ENCODE assay signal across 9 mouse cellular contexts in genomic region chr6:91409448-91410167, GRCm38 (mm10). TPM values are rescaled to one million over a fixed set of nuclear protein-coding genes. Genes with fewer than 3 reads are reported as not detected.
A peak's percentile ranks its signal among the peaks of the same experiment; 100 is the strongest.
DNase-seq lines count a peak whose midpoint lies in the region; ATAC-seq lines count a peak whose summit lies in the region.
"Had no signal": no experiment of that assay in that cellular context is flagged by ENCODE, and none has a peak within 500 bp of the region (broad histone marks: within the 10 kb centered on the region; RNA-seq: fewer than 3 reads in every experiment).

No protein-coding gene starts in this region.

- peaks cover 100% of the 10 kb centered on the region for H3K27me3 ChIP-seq in heart, embryonic 12.5 days (replicated peaks)
- H3K27me3 ChIP-seq in hindbrain, embryonic 16.5 days (replicated peaks; ENCODE audit: control insufficient read depth, insufficient read depth, low read length), result peaks cover 7% of the 10 kb centered on the region
- peaks cover 96% of the 10 kb centered on the region for H3K27me3 ChIP-seq in liver, embryonic 12.5 days (replicated peaks)
- H3K27me3 ChIP-seq in stomach, embryonic 16.5 days (ENCODE audit: control insufficient read depth, insufficient read depth, low read length), result peaks cover 69% of the 10 kb centered on the region

- no peak for DNase-seq in heart, postnatal 10 days
- DNase-seq in cerebellum, postnatal 36 days, result peak; percentile 63 to 66
- DNase-seq in thymus, postnatal 36 days, result no peak
- no peak for DNase-seq in left cerebral cortex, adult 8-10 months (ENCODE audit: low spot score in 2 of 2)

- 1% methylated on average over 34 of the region's 34 CpGs for WGBS in heart, embryonic 12.5 days
- WGBS in hindbrain, embryonic 16.5 days, result under 1% methylated on average over 34 of the region's 34 CpGs
- 3% methylated on average over 34 of the region's 34 CpGs for WGBS in liver, embryonic 12.5 days (ENCODE audit: insufficient replicate concordance)
- WGBS in stomach, embryonic 16.5 days, result under 1% methylated on average over 34 of the region's 34 CpGs

- no peak overlapping the region for H3K27ac ChIP-seq in heart, embryonic 12.5 days (ENCODE audit: poor library complexity, severe bottlenecking)
- no peak overlapping the region for H3K27ac ChIP-seq in hindbrain, embryonic 16.5 days (ENCODE audit: low read depth, low read length)
- no peak overlapping the region for H3K27ac ChIP-seq in liver, embryonic 12.5 days
- H3K27ac ChIP-seq in stomach, embryonic 16.5 days (ENCODE audit: low read length), result no peak overlapping the region

- no peaks in the 10 kb centered on the region for H3K9me3 ChIP-seq in heart, embryonic 12.5 days (replicated peaks)
- no peaks in the 10 kb centered on the region for H3K9me3 ChIP-seq in hindbrain, embryonic 16.5 days (ENCODE audit: control insufficient read depth, low read length)
- H3K9me3 ChIP-seq in liver, embryonic 12.5 days (replicated peaks), result no peaks in the 10 kb centered on the region
- H3K9me3 ChIP-seq in stomach, embryonic 16.5 days (replicated peaks; ENCODE audit: control insufficient read depth, low read length), result no peaks in the 10 kb centered on the region

- peak overlapping the region; percentile 49 for H3K4me2 ChIP-seq in heart, embryonic 12.5 days
- peak overlapping the region; percentile 98 for H3K4me2 ChIP-seq in hindbrain, embryonic 16.5 days (ENCODE audit: low read length)
- peak overlapping the region; percentile 17 for H3K4me2 ChIP-seq in liver, embryonic 12.5 days
- H3K4me2 ChIP-seq in stomach, embryonic 16.5 days (ENCODE audit: low read depth, low read length), result peak overlapping the region; percentile 36

- H3K9ac ChIP-seq in heart, embryonic 12.5 days, result no peak overlapping the region
- H3K9ac ChIP-seq in hindbrain, embryonic 16.5 days (ENCODE audit: low read depth, low read length), result peak overlapping the region; percentile 78
- no peak overlapping the region for H3K9ac ChIP-seq in liver, embryonic 12.5 days
- no peak overlapping the region for H3K9ac ChIP-seq in stomach, embryonic 16.5 days (ENCODE audit: low read length)

- no peaks in the 10 kb centered on the region for H3K36me3 ChIP-seq in heart, embryonic 12.5 days
- H3K36me3 ChIP-seq in hindbrain, embryonic 16.5 days (ENCODE audit: control insufficient read depth, insufficient read depth, low read length), result no peaks in the 10 kb centered on the region
- H3K36me3 ChIP-seq in liver, embryonic 12.5 days, result no peaks in the 10 kb centered on the region
- no peaks in the 10 kb centered on the region for H3K36me3 ChIP-seq in stomach, embryonic 16.5 days (ENCODE audit: control insufficient read depth, insufficient read depth, low read length)

- peaks cover 20% of the 10 kb centered on the region for H3K4me1 ChIP-seq in heart, embryonic 12.5 days (replicated peaks)
- H3K4me1 ChIP-seq in hindbrain, embryonic 16.5 days (ENCODE audit: control insufficient read depth, insufficient read depth, low read depth, low read length), result peaks cover 16% of the 10 kb centered on the region
- 0 out of 2 replicates have a peak, but pooled peaks cover 12% of the 10 kb centered on the region for H3K4me1 ChIP-seq in liver, embryonic 12.5 days
- peaks cover 7% of the 10 kb centered on the region for H3K4me1 ChIP-seq in stomach, embryonic 16.5 days (ENCODE audit: control insufficient read depth, insufficient read depth, low read length)

- no peak for ATAC-seq in heart, embryonic 12.5 days (ENCODE audit: insufficient number of reproducible peaks, low FRiP score)
- no peak for ATAC-seq in hindbrain, embryonic 16.5 days
- no peak for ATAC-seq in liver, embryonic 12.5 days
- ATAC-seq in stomach, embryonic 16.5 days (ENCODE audit: insufficient read depth, low FRiP score), result no peak

- peak overlapping the region; percentile 19 for H3K4me3 ChIP-seq in heart, embryonic 12.5 days
- peak overlapping the region; percentile 71 for H3K4me3 ChIP-seq in hindbrain, embryonic 16.5 days (ENCODE audit: low read length)
- no peak overlapping the region for H3K4me3 ChIP-seq in liver, embryonic 12.5 days
- peak overlapping the region; percentile 15; the same call in 1 of the 2 replicates for H3K4me3 ChIP-seq in stomach, embryonic 16.5 days (replicated peaks; ENCODE audit: low read length)

- intact Hi-C loops in heart, postnatal 10 days (cut with DNase I), result loop anchor here (5.0 kb wide), 1 partner anchor 242 kb away; no protein-coding TSS in a partner anchor

RNA-seq across cellular contexts. Expression of gene Wnt7a, which starts 1.6 kb away (rescaled TPM):
- 0.21 and 0.41 TPM in 2 replicates for polyA plus RNA-seq in heart, embryonic 12.5 days (2016; fragmentation: Nextera tagmentation; extraction: Ambion mirVana)
- under 1 TPM in 1 of 2 experiments, not detected in 1; 0.45 TPM for total RNA-seq in heart, postnatal 10 days (2021)
- polyA plus RNA-seq in hindbrain, embryonic 16.5 days (2015; fragmentation: Nextera tagmentation; extraction: Ambion mirVana), result 7.9 and 11.2 TPM in 2 replicates
- polyA plus RNA-seq in liver, embryonic 12.5 days (2016; fragmentation: Nextera tagmentation; extraction: Ambion mirVana), result 0.04 TPM in 1 of 2 replicates, not detected in the other
- polyA plus RNA-seq in stomach, embryonic 16.5 days (2015; fragmentation: Nextera tagmentation; extraction: Ambion mirVana), result 0.04 and 0.36 TPM in 2 replicates
- 10 to 100 TPM; 11.8 to 18.2 (median 15.8) TPM for total RNA-seq in left cerebral cortex, adult 8-10 months (2022)
- polyA plus RNA-seq: gonadal fat pad, adult 2 months had no signal

Comparison
In these comparisons a context has a peak if more than half of its experiments do, and no peak if none do; other contexts are left out.
1. H3K4me2 ChIP-seq: peak in every context shown above with its lines; median percentile 98 in hindbrain, embryonic 16.5 days; 49 in heart, embryonic 12.5 days; 36 in stomach, embryonic 16.5 days; 17 in liver, embryonic 12.5 days.
2. DNase-seq: peak in cerebellum, postnatal 36 days (2 of 2); none in heart, postnatal 10 days (0 of 2), thymus, postnatal 36 days (0 of 2) and left cerebral cortex, adult 8-10 months (0 of 2).